Mouse (Mus musculus) urinary bladder, postnatal 4 days (tissue): ENCODE measurements at regions not wholly inside any gene's neighbourhood (a gene's known extent, or its start where the extent isn't known, plus 50 kb on each side); places are given as distances from the start of the nearest gene placed in this dataset.
"Not testable (repeated sequence)": the region's sequence is repeated elsewhere in the genome, so short reads cannot be mapped to it uniquely, and the experiment has no call there.

Experiments
- DNase-seq, 2 experiments: peaks; one replicate each; pipeline ENCODE4 v3.0.0; 2021 to 2022; ENCODE audit warnings: low spot score in 2 of 2

DNA sequence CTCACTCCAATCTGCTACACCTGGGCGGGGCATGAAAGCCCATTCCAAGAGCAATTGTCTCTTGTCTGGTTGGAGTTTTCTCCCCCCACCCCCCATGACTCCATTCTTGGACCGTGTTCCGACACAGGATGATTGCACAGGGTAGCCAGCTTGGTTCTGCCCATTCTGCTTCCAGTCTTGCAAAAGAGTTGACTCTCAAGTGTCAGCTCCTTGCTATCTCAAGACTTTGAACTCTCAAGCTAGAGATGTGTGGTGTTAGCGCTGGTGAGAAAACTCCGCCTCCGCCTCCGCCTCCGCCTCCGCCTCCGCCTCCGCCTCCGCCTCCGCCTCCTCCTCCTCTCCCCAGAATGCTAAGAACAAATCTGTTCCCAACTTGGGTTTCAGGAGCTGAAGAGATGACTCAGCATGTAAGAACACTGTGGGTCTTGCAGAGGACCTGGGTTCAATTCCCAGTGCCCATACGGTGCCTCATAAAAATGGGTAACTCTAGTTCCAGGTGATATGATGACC lies 135.1 kb downstream of the Bcat1 start:
- DNase-seq = no peak

DNA sequence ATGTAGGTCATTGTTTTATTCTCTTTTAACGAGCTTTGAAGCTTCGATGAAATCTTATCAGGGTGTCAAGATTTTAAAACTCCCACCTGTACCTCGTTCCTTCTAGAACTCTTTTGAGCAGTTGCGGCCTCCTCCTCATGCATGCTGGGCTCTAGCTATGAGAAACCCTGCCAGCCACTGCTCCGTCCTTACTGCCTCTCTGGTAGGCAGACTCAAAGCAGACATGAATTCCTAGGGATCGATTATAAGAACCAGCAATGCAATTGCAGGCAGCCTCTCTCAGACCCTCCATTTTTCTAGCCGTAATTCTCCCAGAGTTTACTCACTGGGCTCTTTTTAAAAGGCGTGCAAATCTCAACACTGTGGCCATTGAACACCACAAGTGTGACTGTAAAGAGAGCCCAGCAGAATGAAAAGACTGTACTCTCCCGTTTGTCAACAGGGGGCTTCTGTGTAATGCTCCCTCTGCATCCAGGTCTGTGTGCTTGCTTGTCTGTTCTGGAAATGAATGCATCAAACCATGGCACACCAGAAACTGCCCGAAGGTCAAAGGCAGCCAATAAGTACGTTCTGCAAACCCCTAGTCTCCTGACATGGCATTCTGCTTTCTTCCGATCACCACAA lies 137.3 kb downstream of the Bcat1 start:
- no peak for DNase-seq

DNA sequence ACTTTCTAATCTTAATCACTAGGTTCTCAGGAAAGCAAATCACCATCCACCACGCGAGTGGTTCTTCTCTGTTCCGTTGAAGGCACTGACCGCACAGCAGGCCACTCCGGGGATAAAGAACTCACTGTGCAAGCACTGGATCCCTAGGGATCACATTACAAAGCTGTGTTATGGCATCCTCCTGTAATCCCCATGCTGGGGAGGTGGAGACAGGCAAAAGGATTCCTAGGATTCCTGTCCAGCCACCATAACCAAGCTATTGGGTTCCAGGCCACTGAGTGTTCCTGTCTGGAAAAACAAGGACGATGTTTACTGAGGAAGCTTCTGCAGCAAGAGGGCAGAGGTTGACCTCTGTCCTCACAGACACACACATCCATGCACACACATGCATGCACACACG lies 138.8 kb downstream of the Bcat1 start:
- DNase-seq = no peak

DNA sequence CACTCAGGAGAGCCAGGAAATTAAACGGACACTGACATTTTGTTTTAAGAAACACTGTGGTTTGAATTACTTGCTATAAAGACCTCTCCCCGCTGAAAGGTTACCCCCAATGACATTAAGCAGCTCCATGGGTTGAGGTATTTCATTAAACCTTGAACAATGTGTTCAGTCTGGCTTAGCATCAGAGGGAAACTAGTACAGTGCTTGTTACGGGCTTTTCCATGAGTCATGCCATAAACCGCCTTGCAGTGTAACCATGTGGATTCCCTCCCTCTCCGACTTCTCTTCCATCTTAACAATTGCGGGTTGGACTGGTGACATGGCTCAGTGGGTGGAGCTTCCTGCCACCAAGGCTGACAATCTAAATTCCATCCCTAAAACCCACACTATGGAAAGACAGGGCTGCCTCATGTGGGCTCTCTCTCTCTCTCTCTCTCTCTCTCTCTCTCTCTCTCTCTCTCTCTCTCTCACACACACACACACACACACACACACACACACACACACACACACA lies 142.2 kb downstream of the Bcat1 start:
- no peak for DNase-seq

DNA sequence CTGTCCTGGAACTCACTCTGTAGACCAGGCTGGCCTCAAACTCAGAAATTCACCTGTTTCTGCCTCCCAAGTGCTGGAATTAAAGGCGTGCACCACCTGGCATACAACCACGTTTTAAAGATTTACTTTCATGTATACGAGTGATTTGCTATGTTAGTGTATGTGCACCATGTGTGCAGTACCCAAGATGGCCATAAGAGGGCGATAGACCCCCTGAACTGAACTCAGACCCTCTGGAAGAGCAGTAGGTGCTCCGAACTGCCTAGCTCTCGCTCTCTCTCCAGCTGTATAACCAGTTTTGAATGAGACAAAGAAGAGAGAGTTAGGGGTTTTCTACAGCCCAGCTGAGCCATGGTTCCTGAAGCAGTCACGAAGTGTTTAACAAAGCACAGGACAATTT lies 143.6 kb downstream of the Bcat1 start:
- DNase-seq = no peak

DNA sequence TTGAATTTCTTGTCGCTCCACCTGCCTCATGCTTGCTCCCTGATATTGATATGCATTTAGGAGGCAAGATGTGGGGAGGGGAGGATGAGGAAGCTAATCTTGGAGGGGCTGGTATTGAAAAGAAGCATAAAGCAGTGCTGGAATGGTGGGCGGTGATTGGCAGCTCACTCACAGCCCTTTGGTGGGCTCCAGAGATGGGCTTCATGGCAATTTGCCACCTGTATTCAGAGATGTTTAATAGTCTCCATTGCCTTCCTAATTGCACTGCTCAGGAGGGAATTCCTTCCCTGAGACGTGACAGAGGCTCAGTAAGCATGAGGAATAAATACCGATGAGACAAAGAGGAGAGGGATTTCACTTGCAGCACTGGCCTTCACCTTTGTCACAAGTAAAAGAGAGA lies 146.0 kb downstream of the Bcat1 start:
- DNase-seq = no peak

DNA sequence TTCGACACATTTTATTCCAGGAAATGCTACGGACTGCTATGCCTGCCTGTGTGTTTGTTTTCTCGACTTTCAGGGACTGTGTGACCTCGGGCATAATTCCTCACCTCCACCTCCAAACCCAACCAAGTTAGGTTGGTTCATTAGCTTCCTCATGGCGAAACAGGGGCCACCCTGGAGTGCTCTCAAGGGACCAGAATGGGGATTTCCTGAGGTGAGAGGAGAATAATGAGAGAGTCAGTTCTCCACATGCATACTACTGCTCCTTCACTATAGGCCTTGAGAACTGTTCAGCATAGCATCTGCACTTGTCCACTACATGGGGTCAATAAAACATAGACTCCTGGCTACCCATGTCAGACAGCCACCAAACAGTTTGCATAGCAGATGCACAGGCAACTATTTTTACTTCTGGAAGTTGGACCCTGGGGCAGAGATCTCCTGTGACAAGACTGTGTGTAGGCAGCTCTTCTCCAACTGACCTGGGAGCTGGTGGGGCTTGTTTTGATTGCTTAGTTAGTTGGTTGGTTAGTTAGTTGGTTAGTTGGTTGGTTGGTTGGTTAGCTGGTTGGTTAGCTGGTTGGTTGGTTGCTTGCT lies 146.6 kb downstream of the Bcat1 start:
- DNase-seq = no peak

DNA sequence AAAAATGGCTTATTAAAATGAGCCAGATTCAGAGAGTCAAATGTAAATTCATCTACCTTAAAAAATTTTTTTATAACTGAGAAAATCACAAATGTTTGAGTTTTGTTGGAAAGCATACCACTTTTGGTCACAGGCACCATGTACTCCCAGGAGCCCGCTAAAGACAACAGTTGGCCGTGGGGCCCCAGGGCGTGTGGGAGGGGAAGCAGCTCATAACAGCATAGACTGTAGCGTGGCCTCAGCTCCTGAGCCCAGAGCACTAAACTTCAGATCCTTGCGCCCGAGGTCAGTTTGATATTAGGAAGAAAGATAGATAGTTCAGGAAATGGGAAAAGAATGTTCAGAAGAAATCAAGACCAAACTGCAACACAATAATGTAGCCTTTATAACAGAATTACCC lies 145.8 kb upstream of the Sox5 start:
- no peak for DNase-seq

DNA sequence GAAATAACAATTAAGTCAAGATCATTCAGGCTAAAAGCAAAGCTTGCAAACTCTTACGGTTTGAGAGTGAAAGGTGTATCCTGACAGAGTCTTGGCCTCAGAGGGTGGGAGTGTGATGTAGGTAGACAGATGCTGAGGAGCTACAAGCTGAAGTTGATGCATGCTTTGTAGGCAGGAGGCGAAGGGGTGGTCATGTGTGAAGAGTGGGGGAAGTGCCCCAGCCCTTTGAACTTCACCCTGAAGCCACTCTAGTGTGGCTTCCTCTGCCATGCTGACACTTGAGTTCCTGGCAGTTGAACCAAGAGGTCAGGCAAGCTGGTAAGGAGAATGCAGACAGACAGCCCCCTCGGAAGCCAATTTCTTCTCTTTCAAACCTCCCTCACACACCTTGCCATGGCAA lies 141.0 kb upstream of the Sox5 start:
- no peak for DNase-seq

DNA sequence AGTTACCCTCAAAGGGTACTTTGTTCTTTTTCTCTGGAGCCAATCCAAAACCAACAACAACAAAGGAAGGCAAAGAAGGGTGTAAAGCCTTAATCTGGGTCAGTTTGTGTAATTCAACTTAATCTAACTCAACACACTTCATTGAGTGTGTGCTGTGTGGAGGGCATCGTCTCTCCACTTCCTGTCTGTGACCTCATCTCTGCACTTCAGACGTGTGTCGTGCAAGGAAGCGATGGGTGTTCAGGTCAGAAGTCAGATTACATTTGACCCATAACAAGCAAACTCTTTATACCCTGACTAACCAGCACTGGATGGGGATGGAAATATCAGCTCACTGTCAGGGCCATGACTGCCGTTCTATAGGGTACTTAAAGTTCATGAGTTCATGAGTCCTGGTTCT lies 138.0 kb upstream of the Sox5 start:
- no peak for DNase-seq

DNA sequence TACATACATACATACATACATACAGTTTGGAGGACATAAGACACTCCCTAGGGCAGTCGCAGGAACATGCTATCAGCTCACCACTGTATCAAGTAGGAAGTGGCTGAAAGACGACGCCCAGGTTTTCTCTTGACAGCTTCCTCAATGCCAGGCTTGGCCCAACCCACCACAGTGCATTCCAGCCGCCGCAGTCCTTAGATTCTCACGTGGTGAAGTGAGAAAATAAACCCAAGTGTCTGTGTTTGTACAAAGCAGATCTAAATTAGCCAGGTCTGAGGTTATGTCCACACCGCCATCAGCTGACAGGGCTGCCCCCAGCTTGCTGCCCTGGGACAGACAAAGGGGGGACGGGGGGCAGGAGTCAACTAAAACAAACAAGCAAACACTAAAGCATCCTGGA lies 135.4 kb upstream of the Sox5 start:
- DNase-seq = no peak

DNA sequence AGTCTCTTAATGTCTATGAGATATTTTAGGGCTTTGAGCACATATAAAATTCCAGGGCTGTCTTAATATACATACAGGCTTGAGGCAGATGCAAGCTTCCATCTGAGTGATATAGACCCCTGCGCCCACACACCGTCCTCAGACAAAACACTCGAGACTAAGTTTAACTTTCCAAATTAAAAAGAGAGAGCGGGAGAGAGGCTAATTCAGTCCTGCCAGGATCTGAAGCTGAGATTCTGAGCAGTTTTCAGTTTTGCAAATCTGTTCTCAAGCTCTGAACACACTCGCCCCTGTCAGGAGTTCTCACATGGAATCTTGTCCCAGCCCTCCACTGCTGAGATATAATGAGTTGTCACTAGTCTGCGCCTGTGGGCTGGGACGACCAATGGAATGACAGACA lies 130.0 kb upstream of the Sox5 start:
- no peak for DNase-seq

DNA sequence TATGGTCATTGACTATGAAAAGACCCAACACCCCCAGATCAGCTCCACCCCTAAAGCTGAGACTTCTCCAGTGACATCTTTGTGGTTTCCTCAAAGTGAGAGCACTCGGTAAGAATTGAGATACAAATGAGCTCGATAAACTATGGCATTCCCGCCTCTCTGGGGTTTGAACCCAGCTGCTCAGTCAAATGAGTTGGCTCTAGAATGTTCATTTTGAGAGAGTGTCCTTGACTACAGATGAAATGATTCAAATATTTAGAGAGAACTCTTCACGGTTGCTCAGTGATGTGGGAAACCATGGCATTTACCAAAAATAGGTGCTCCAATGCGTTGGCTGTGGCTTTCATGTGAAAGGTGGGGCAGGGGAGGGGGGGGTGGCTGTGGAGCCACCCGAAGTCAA lies 128.6 kb upstream of the Sox5 start:
- DNase-seq = no peak

DNA sequence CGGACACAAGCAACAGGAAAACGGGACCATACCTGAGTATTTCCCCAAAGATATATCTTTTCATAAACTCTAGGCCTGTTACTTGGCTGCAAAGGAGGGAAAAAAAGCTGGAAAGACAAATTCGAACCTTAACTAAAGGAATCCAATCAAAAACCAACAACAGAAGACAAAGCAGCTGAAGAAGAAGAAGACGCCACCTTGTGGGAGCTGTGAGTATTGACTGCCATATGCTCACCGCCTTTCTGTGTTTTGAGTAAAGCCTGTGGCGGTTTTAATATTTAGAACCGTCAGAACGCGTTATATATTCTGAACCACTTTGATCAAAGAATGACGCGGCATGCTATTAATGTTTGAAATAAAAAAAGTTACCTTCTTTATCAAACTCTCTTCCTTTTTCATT lies 126.9 kb upstream of the Sox5 start:
- DNase-seq = no peak

DNA sequence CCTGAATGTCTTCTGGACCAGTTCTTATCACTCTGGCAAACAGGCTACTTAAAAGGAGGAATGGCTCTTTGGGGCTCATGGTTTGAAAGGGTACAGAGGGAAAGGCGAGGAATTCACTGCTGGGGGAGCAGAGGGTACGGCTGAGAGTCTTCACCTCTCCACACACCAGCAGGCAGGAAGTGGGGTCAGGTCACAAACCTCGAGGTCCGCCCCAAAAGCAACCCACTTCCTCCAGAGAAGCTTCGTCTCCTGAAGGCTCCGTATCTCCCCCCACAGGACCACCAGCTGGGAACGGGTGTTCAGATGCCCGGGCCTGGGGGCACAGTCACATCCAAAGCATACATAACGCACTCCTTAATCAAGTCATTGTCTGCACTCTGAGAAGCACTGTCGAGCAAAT lies 121.4 kb upstream of the Sox5 start:
- no peak for DNase-seq

DNA sequence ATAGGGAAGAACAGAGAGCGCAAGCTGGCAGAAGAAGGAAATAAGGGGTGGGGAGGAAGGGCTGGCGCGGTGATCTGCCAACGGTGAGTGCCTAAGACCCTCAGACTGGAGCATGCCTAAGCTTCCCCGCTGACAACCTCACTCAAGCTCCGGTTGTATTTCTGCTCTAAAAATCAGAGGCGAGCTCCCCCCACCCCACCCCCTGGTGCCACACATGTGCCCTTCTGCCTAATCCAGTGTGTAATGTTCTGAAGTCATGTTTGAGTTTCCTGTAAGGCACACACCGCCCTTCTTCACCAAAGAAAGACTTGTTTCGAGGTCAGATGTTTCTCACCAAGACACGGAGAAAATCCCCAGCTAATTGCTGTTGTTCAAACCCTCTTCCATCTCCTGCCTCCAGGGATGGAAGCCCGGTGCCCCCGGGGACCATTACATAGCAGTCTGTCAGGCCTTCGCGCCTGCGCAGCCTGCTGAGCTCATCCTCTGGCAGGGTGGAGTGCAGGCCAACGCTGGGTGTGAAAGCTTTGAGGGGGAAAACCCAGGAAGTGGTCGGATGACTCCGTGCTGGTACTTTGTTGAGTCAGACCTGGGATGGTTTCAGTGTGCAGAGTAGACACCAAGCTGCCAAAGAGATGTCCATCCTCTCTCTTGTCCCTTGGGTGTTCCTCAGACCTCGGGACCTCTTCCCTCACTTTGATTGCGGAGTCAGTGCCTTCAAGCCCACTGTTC lies 120.7 kb upstream of the Sox5 start:
- DNase-seq = no peak

DNA sequence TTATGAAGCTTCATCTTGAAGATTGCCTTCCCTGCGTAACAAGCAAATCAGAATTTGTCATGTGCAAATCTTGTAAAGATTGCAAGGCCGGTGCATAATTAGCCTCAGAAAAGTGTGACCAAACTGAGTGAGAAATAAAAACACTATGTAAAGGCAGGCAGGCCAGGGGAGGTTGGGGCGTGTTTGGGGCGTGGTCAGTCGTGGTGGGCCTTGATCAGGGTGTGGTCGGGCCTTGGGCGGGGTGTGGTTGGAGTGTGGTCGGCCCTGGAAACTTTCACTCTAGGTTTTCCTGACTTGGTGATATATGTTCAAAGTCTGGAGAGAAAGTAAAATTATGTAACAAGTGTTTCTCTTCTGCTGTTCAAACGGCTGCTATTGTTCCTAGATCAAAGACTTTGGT lies 120.0 kb upstream of the Sox5 start:
- no peak for DNase-seq

DNA sequence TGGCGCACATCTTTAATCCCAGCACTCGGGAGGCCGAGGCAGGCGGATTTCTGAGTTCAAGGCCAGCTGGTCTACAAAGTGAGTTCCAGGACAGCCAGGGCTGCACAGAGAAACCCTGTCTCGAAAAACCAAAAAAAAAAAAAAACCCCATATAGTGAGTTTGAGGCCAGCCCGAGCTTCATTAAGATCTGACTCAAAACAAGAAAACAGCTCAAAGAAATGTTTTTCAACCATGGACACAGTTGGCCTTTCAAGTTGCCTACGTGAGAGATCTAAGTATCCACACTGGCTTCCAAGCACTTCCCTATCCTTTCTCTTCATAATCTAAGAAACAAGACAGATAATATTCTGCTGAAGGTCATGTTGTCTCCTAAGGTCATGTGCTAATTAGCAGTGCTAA lies 119.1 kb upstream of the Sox5 start:
- DNase-seq = not testable (repeated sequence)

DNA sequence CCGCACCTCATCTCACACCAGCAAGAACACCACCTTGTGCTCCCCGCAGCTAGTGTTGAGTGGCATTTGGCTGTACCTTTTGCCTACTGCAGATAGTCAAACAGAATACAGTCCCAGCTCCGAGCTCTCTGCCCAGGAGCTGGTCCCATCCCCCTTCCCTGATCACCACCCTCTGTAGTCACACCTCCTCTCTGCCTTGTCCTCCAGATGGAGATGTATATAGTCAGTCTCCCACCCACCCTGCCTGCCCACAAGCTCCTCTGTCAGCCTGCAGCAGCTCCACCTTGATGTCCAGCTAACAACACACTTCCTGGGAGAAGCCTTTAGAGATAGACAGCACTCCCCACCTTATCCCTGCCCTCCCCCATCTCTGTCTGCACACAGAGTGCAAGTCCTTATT lies 115.7 kb upstream of the Sox5 start:
- DNase-seq = no peak

DNA sequence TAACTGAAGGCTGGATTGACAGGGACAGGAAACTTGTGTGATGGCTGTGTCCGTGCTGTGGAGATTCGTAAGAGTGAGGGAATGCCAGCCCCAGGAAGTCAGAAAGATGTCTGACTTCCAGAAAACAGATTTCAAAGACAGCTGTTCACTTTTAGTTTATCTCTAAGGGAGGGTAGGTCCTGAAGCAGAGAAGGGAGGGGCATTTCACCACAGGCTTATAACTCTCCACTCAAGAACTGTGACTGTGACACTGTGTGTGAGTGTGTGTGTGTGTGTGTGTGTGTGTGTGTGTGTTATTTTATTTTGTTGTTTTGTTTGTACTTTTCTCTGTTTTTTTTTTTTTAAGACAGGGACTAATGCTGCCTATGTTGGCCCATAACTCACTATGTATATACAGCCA lies 109.1 kb upstream of the Sox5 start:
- no peak for DNase-seq

DNA sequence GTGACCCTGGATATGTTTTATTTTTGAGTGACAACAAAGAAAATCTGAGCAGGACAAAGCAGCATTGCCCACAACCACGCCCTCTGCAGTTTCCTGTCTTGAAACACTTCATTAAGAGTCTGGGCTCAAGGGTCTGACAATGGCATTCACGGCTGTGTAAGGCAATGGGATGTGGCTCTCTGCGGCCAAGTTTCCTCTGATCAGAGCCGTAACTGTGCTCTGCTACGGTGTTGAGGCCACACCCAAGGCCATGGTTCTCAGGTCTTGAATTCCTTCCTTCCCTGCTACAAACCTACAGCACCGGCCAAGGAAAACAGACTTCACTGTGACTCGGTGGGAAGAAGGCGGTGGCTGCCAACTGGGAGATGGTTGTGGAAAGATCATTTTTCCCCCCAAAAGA lies 108.4 kb upstream of the Sox5 start:
- no peak for DNase-seq

DNA sequence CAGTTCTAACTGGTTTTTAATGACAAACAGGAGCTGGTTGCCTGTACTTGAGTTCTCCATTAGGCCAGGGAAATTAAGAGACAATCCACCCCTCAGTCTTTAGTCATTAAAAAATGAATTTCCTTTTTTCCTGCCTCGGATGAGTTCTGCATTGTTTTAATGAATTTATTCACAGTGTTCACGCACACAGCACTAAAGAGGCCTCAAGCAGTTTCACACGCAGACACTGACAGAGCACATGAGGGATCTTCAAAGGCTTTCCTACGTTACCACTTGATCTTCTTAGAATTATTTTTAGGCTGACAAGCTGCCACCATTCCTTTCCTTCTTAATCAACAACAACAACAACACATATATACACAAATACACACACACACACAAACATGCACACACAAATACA lies 101.3 kb upstream of the Sox5 start:
- DNase-seq = no peak

DNA sequence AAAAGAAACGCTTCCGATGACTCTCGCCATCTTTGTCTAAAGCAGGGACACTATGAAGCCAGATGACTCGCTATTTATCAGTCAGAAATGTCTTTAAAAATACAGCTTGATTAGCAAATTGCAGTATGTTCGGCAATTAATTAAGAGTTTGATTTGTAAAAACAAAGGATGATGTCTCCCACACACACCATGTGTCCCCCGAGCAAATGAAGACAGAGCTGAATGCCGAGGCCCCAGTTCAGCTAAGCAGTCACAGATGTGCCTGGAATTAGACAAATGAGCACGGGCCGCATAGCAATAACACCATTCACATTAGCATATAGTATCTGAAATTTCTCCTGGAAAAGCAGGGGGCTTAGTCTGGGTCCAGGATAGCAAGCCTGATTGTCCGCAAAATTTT lies 98.3 kb upstream of the Sox5 start:
- DNase-seq = no peak
